Mouse (Mus musculus): ENCODE measurements around the gene Pde8b.
"Not testable (repeated sequence)": the region's sequence is repeated elsewhere in the genome, so short reads cannot be mapped to it uniquely, and the experiment has no call there.

Gene Pde8b

GRCm38 (mm10) chr13:95222569-95223426 is 27.3 kb downstream of the Pde8b start:
- DNase-seq (ENCODE audit: inconsistent age in 2 of 2, low spot score in 1 of 2): peak; percentile 79 to 89

GRCm38 (mm10) chr13:95221882-95222568 is 28.1 kb downstream of the Pde8b start:
- DNase-seq (ENCODE audit: inconsistent age in 2 of 2, low spot score in 1 of 2): peak; percentile 22 to 69

- DNase-seq (ENCODE audit: inconsistent age in 2 of 2, low spot score in 1 of 2): not testable (repeated sequence)
These were observed 34.4 kb downstream of the Pde8b start for GRCm38 (mm10) chr13:95215661-95216170.

GRCm38 (mm10) chr13:95212320-95212719 is 37.8 kb downstream of the Pde8b start:
- no peak for DNase-seq (ENCODE audit: inconsistent age in 2 of 2, low spot score in 1 of 2)

GRCm38 (mm10) chr13:95207301-95207700 is 42.8 kb downstream of the Pde8b start:
- not testable (repeated sequence) for DNase-seq (ENCODE audit: inconsistent age in 2 of 2, low spot score in 1 of 2)

GRCm38 (mm10) chr13:95202151-95202758 is 47.9 kb downstream of the Pde8b start:
- DNase-seq (ENCODE audit: inconsistent age in 2 of 2, low spot score in 1 of 2): peak in 1 of 2 experiments; percentile 61

- no peak for DNase-seq (ENCODE audit: inconsistent age in 2 of 2, low spot score in 1 of 2)
These were observed 49.3 kb downstream of the Pde8b start for GRCm38 (mm10) chr13:95200817-95201216.

- DNase-seq (ENCODE audit: inconsistent age in 2 of 2, low spot score in 1 of 2): no peak
These were observed 50.1 kb downstream of the Pde8b start for GRCm38 (mm10) chr13:95200036-95200435.

GRCm38 (mm10) chr13:95196106-95196705 is 53.9 kb downstream of the Pde8b start:
- DNase-seq (ENCODE audit: inconsistent age in 2 of 2, low spot score in 1 of 2): peak in 1 of 2 experiments; percentile 42

- DNase-seq (ENCODE audit: inconsistent age in 2 of 2, low spot score in 1 of 2): no peak
These were observed 58.2 kb downstream of the Pde8b start for GRCm38 (mm10) chr13:95191951-95192350.

- peak in 1 of 2 experiments; percentile 83 for DNase-seq (ENCODE audit: inconsistent age in 2 of 2, low spot score in 1 of 2)
These were observed 61.0 kb downstream of the Pde8b start for GRCm38 (mm10) chr13:95189111-95189510.

- DNase-seq (ENCODE audit: inconsistent age in 2 of 2, low spot score in 1 of 2): peak; percentile 76 to 92
These were observed 62.9 kb downstream of the Pde8b start for GRCm38 (mm10) chr13:95187153-95187665.

GRCm38 (mm10) chr13:95186741-95187035 is 63.4 kb downstream of the Pde8b start:
- no peak for DNase-seq (ENCODE audit: inconsistent age in 2 of 2, low spot score in 1 of 2)

GRCm38 (mm10) chr13:95185891-95186740 is 64.0 kb downstream of the Pde8b start:
- DNase-seq (ENCODE audit: inconsistent age in 2 of 2, low spot score in 1 of 2): peak; percentile 38 to 75

- no peak for DNase-seq (ENCODE audit: inconsistent age in 2 of 2, low spot score in 1 of 2)
These were observed 66.5 kb downstream of the Pde8b start for GRCm38 (mm10) chr13:95183686-95184085.

- no peak for DNase-seq (ENCODE audit: inconsistent age in 2 of 2, low spot score in 1 of 2)
These were observed 69.9 kb downstream of the Pde8b start for GRCm38 (mm10) chr13:95180208-95180607.

GRCm38 (mm10) chr13:95177326-95177725 is 72.8 kb downstream of the Pde8b start:
- DNase-seq (ENCODE audit: inconsistent age in 2 of 2, low spot score in 1 of 2): peak; percentile 49 to 83

GRCm38 (mm10) chr13:95176399-95176798 is 73.7 kb downstream of the Pde8b start:
- DNase-seq (ENCODE audit: inconsistent age in 2 of 2, low spot score in 1 of 2): peak; percentile 72 to 85

- DNase-seq (ENCODE audit: inconsistent age in 2 of 2, low spot score in 1 of 2): peak; percentile 86 to 90
These were observed 75.9 kb downstream of the Pde8b start for GRCm38 (mm10) chr13:95174253-95174652.

GRCm38 (mm10) chr13:95172346-95172745 is 77.8 kb downstream of the Pde8b start:
- no peak for DNase-seq (ENCODE audit: inconsistent age in 2 of 2, low spot score in 1 of 2)

Measured in adrenal gland, adult (tissue).